Mouse (Mus musculus): ENCODE measurements around the gene Pmch. TPM values are rescaled to one million over a fixed set of nuclear protein-coding genes. Genes with fewer than 3 reads are reported as not detected.

Pmch gene
- 0.34 and 0.99 TPM in 2 replicates for polyA plus RNA-seq (2014; fragmentation: Nextera tagmentation; extraction: Ambion mirVana)

DNA sequence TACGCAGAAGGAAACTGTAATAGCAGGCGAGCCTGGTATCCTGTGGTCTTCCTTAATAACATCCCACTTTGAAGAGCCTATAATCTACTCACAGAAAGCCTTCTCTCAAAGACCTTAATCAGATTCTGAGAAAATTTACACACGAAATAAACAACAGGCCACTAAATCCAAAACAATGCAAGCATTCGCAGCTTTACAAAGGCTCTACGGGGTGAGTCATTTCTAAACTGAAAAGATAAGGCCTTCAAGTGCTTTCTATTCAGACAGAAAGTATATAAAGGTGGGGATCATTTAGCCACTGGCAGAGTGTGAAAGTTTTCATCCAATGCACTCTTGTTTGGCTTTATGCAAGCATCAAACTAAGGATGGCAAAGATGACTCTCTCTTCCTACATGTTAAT is at the start of gene Pmch:
TSS of gene Pmch (plus strand) at position 301 of the 400 bp plus-strand sequence.
- H3K36me3 ChIP-seq (ENCODE audit: control insufficient read depth, insufficient read depth, low read length) = peaks cover 20% of the 10 kb centered on the region; the same call in 1 of the 2 replicates
- no peak for ATAC-seq (ENCODE audit: insufficient number of reproducible peaks, insufficient read depth, low FRiP score, low read depth)
- H3K4me3 ChIP-seq (ENCODE audit: control insufficient read depth in 1 of 2, insufficient read depth in 1 of 2, low read depth in 1 of 2, low read length in 2 of 2) = no peak within 1 kb of the TSS
- H3K9ac ChIP-seq (ENCODE audit: low read length) = no peak within 1 kb of the TSS
- H3K4me1 ChIP-seq (ENCODE audit: control insufficient read depth in 2 of 2, insufficient read depth in 2 of 2, low read length in 2 of 2) = no peaks in the 10 kb centered on the region
- no peaks in the 10 kb centered on the region for H3K27me3 ChIP-seq (ENCODE audit: control insufficient read depth, insufficient read depth, low read length)
- no peak within 1 kb of the TSS for H3K4me2 ChIP-seq (ENCODE audit: low read length)
- H3K27ac ChIP-seq (replicated peaks in 1 of 2; ENCODE audit: control insufficient read depth in 1 of 2, insufficient read depth in 1 of 2, low read depth in 2 of 2, low read length in 2 of 2) = no peak within 1 kb of the TSS
- H3K9me3 ChIP-seq (ENCODE audit: control insufficient read depth, low read length) = no peaks in the 10 kb centered on the region
- WGBS = 57% methylated on average over 5 of the region's 5 CpGs

DNA sequence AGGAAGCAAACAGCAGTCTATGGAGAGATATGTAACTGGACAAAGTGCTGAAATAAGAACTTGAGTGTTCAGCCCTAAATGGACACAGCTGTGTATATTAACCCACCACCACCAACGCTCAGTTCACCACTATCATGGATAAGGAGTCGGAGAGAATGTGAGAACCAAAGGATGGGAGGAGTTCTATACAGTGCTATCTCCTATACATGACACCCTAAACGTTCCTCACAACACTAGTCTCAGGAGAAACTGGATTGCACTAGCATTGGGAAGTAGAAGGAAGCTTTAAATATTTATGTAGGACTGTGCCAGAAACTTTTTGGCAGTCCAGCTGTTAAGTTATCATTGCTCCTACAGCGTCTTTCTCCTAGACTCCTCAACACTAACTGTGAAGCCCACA is 46.6 kb upstream of the Pmch start:
- Histone ChIP-seq H3K4me1 (ENCODE audit: control insufficient read depth in 2 of 2, insufficient read depth in 2 of 2, low read length in 2 of 2) (no peaks in the 10 kb centered on the region), H3K4me2 (ENCODE audit: low read length) (no peak overlapping the region), H3K36me3 (ENCODE audit: control insufficient read depth, insufficient read depth, low read length) (no peaks in the 10 kb centered on the region), H3K27me3 (ENCODE audit: control insufficient read depth, insufficient read depth, low read length) (no peaks in the 10 kb centered on the region), H3K4me3 (ENCODE audit: control insufficient read depth in 1 of 2, insufficient read depth in 1 of 2, low read depth in 1 of 2, low read length in 2 of 2) (no peak overlapping the region), H3K9me3 (ENCODE audit: control insufficient read depth, low read length) (no peaks in the 10 kb centered on the region), H3K9ac (ENCODE audit: low read length) (no peak overlapping the region), H3K27ac (replicated peaks in 1 of 2; ENCODE audit: control insufficient read depth in 1 of 2, insufficient read depth in 1 of 2, low read depth in 2 of 2, low read length in 2 of 2) (no peak overlapping the region)
- no peak for ATAC-seq (ENCODE audit: insufficient number of reproducible peaks, insufficient read depth, low FRiP score, low read depth)
- 56% methylated on average over 4 of the region's 4 CpGs for WGBS

DNA sequence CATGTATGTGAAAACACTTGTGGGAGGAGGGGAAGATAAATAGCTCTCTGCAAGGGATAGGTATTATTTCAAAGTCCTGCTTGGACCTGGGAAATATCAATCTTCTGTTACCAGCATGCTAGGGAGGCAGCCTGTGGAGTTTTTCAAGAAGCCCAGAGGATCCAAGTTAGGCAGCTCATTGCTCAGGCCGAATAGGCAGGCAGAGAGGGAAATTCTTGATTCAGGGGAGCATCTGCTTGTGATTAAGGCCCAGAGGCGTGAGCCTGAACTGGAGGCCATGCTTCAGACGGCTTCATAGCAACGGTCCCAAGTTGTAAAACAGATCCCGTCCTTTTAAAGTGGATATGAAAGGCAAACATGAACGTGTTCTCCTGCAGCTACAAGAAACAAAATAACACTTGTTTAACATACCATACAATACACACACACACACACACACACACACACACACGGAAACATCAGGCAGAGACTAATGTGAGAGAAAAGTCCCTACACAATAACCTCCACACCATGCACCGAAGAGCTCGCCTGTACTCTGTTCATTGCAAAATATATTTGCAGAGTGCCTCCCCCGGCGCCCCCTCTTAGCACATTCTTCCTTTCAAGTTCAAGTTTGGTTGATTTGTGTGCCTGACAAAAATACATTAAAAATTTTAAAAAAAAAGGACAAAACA is 44.6 kb upstream of the Pmch start:
- Histone ChIP-seq H3K36me3 (ENCODE audit: control insufficient read depth, insufficient read depth, low read length) (no peaks in the 10 kb centered on the region), H3K27ac (replicated peaks in 1 of 2; ENCODE audit: control insufficient read depth in 1 of 2, insufficient read depth in 1 of 2, low read depth in 2 of 2, low read length in 2 of 2) (no peak overlapping the region), H3K4me1 (ENCODE audit: control insufficient read depth in 2 of 2, insufficient read depth in 2 of 2, low read length in 2 of 2) (no peaks in the 10 kb centered on the region), H3K27me3 (ENCODE audit: control insufficient read depth, insufficient read depth, low read length) (no peaks in the 10 kb centered on the region), H3K4me3 (ENCODE audit: control insufficient read depth in 1 of 2, insufficient read depth in 1 of 2, low read depth in 1 of 2, low read length in 2 of 2) (no peak overlapping the region), H3K4me2 (ENCODE audit: low read length) (no peak overlapping the region), H3K9ac (ENCODE audit: low read length) (no peak overlapping the region), H3K9me3 (ENCODE audit: control insufficient read depth, low read length) (no peaks in the 10 kb centered on the region)
- no peak for ATAC-seq (ENCODE audit: insufficient number of reproducible peaks, insufficient read depth, low FRiP score, low read depth)
- 72% methylated on average over 11 of the region's 11 CpGs for WGBS

DNA sequence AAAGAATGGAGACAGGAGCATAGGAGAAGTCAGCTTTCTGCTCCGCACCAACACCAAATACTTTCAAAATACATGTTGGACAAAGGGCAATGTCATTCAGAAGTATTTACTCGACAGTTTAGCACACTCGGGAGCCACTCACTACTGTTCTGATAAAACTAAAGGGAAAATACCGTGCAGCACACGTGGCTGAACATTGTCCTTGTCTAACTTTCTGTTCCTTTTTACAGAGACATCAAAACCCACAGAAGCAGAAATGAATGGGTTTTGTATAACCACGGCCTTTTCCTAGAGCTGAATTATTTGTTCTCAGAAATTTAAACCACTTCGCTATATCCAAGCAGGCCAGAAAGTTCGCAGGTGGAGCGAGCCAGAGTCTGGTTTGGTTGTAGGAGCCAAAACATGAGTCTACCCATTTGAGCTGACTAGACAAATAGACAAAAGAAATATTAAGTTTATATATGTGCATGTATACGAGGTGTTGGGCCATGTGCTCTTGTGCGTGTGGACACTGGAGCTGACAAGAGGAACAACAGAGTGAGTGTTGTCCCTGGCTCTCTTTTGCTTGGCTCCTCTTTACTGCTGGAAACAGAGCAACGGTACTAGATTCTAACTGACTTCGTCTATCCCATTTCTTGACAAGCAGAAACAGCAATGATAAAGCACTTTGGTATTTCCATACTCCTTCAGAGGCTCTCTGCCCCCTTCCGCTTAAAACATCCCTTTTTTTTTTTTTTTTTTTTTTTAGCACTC is 36.5 kb upstream of the Pmch start:
- WGBS = 64% methylated on average over 14 of the region's 14 CpGs
- ATAC-seq (ENCODE audit: insufficient number of reproducible peaks, insufficient read depth, low FRiP score, low read depth) = no peak

DNA sequence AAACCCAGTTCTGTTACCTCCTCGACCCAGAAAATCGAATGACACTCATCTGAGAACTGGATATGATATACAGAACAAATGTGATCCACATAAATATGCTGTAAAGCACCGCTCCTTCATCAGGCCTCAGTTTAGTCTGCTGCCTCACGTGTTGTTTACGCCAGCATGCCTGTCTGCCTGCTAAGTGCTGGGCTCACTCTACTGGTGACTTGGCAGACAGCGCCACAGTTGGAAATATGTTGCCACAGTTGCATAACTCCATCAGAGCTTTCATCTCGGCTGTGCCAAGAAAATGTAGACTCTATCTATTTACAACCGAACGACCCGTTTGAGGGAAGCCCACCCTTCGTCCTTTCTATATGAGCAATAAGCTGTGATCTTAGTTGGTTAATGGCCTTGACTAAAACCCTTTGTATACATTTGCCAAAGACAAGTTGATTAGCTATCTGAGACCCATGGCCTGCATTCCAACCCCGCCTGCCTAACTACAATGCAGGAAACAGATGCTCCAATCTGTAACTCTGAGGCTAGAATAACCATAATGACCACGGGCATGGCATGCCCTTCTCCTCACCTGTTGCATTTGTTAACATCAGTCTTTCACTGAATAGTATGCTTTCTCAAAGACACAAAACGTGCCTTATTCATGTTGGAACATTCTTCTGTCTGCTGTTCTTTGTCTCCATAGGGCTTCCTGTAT is 33.8 kb upstream of the Pmch start:
- ATAC-seq (ENCODE audit: insufficient number of reproducible peaks, insufficient read depth, low FRiP score, low read depth) = no peak
- Histone ChIP-seq H3K9ac (ENCODE audit: low read length) (no peak overlapping the region), H3K36me3 (ENCODE audit: control insufficient read depth, insufficient read depth, low read length) (no peaks in the 10 kb centered on the region), H3K27me3 (ENCODE audit: control insufficient read depth, insufficient read depth, low read length) (no peaks in the 10 kb centered on the region), H3K4me1 (ENCODE audit: control insufficient read depth in 2 of 2, insufficient read depth in 2 of 2, low read length in 2 of 2) (no peaks in the 10 kb centered on the region), H3K4me2 (ENCODE audit: low read length) (no peak overlapping the region), H3K27ac (replicated peaks in 1 of 2; ENCODE audit: control insufficient read depth in 1 of 2, insufficient read depth in 1 of 2, low read depth in 2 of 2, low read length in 2 of 2) (no peak overlapping the region), H3K4me3 (ENCODE audit: control insufficient read depth in 1 of 2, insufficient read depth in 1 of 2, low read depth in 1 of 2, low read length in 2 of 2) (no peak overlapping the region), H3K9me3 (ENCODE audit: control insufficient read depth, low read length) (no peaks in the 10 kb centered on the region)
- 71% methylated on average over 14 of the region's 14 CpGs for WGBS

More for the DNA sequence above, 36.5 kb upstream of the Pmch start:
- H3K4me2 ChIP-seq (ENCODE audit: low read length) = no peak overlapping the region
- no peak overlapping the region for H3K27ac ChIP-seq (replicated peaks in 1 of 2; ENCODE audit: control insufficient read depth in 1 of 2, insufficient read depth in 1 of 2, low read depth in 2 of 2, low read length in 2 of 2)
- no peak overlapping the region for H3K4me3 ChIP-seq (ENCODE audit: control insufficient read depth in 1 of 2, insufficient read depth in 1 of 2, low read depth in 1 of 2, low read length in 2 of 2)
- no peaks in the 10 kb centered on the region for H3K27me3 ChIP-seq (ENCODE audit: control insufficient read depth, insufficient read depth, low read length)
- H3K36me3 ChIP-seq (ENCODE audit: control insufficient read depth, insufficient read depth, low read length) = no peaks in the 10 kb centered on the region
- H3K9me3 ChIP-seq (ENCODE audit: control insufficient read depth, low read length) = no peaks in the 10 kb centered on the region
- no peaks in the 10 kb centered on the region for H3K4me1 ChIP-seq (ENCODE audit: control insufficient read depth in 2 of 2, insufficient read depth in 2 of 2, low read length in 2 of 2)
- H3K9ac ChIP-seq (ENCODE audit: low read length) = no peak overlapping the region

DNA sequence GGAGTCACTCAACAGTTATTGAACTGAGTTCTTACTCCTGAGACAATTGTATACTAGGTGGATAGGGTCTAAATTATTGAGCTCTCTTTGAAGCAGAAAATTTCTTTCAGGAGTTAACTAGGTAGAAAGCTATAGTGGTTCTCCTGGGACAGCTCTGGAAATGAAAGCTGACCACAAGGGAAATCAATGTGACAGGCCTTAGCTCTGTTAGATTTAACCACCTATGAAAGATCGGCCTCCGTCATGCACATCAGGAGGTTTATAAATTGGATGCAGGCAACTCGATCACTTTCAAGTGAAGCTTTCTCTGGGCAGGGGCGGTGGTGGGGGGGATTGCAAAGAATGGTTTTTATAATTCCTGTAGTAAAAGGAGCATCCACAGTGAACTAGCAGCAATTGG is 27.4 kb upstream of the Pmch start:
- H3K27me3 ChIP-seq (ENCODE audit: control insufficient read depth, insufficient read depth, low read length) = no peaks in the 10 kb centered on the region
- no peak overlapping the region for H3K27ac ChIP-seq (replicated peaks in 1 of 2; ENCODE audit: control insufficient read depth in 1 of 2, insufficient read depth in 1 of 2, low read depth in 2 of 2, low read length in 2 of 2)
- H3K4me1 ChIP-seq (ENCODE audit: control insufficient read depth in 2 of 2, insufficient read depth in 2 of 2, low read length in 2 of 2) = no peaks in the 10 kb centered on the region
- no peak overlapping the region for H3K4me3 ChIP-seq (ENCODE audit: control insufficient read depth in 1 of 2, insufficient read depth in 1 of 2, low read depth in 1 of 2, low read length in 2 of 2)
- 85% methylated on average over 4 of the region's 4 CpGs for WGBS
- no peak overlapping the region for H3K4me2 ChIP-seq (ENCODE audit: low read length)
- H3K36me3 ChIP-seq (ENCODE audit: control insufficient read depth, insufficient read depth, low read length) = no peaks in the 10 kb centered on the region
- H3K9ac ChIP-seq (ENCODE audit: low read length) = no peak overlapping the region
- no peaks in the 10 kb centered on the region for H3K9me3 ChIP-seq (ENCODE audit: control insufficient read depth, low read length)
- no peak for ATAC-seq (ENCODE audit: insufficient number of reproducible peaks, insufficient read depth, low FRiP score, low read depth)

DNA sequence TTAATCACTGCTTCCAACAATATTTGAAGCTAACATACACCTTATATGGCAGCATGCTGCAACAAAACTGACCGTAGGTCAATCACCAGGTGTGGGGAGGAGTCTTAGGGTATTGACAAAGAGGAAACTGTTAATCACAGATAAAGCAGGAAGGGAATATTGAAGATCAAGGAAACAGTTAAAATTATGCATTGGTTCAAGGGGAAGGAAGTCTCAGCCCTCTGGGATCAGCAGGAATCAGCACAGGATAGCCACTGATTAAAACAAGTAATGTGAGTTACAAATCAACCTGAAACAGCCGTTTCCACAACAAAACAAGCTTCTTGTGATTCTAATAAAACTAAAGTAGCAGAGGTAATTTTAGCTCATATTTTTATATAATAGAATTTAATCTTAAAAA is 26.0 kb upstream of the Pmch start:
- Histone ChIP-seq H3K27me3 (ENCODE audit: control insufficient read depth, insufficient read depth, low read length) (no peaks in the 10 kb centered on the region), H3K27ac (replicated peaks in 1 of 2; ENCODE audit: control insufficient read depth in 1 of 2, insufficient read depth in 1 of 2, low read depth in 2 of 2, low read length in 2 of 2) (no peak overlapping the region), H3K9me3 (ENCODE audit: control insufficient read depth, low read length) (no peaks in the 10 kb centered on the region), H3K4me3 (ENCODE audit: control insufficient read depth in 1 of 2, insufficient read depth in 1 of 2, low read depth in 1 of 2, low read length in 2 of 2) (no peak overlapping the region), H3K4me2 (ENCODE audit: low read length) (no peak overlapping the region), H3K4me1 (ENCODE audit: control insufficient read depth in 2 of 2, insufficient read depth in 2 of 2, low read length in 2 of 2) (no peaks in the 10 kb centered on the region), H3K9ac (ENCODE audit: low read length) (no peak overlapping the region), H3K36me3 (ENCODE audit: control insufficient read depth, insufficient read depth, low read length) (no peaks in the 10 kb centered on the region)
- 60% methylated on average over 2 of the region's 2 CpGs for WGBS
- ATAC-seq (ENCODE audit: insufficient number of reproducible peaks, insufficient read depth, low FRiP score, low read depth) = no peak

Measured in heart, embryonic 14.5 days (tissue).